In genomic region chr4:155290045-155290444, GRCm38 (mm10) we compare ENCODE assay signal across 17 mouse cellular contexts. TPM values are rescaled to one million over a fixed set of nuclear protein-coding genes. Genes with fewer than 3 reads are reported as not detected.
DNase-seq lines count a peak whose midpoint lies in the region; ATAC-seq and TF ChIP-seq lines count a peak whose summit lies in the region.
"Had no signal": no experiment of that assay in that cellular context is flagged by ENCODE, and none has a peak within 500 bp of the region (broad histone marks: within the 10 kb centered on the region; RNA-seq: fewer than 3 reads in every experiment).

No protein-coding gene starts in this region.

- no peak overlapping the region for H3K4me3 ChIP-seq in kidney, postnatal 0 days (replicated peaks; ENCODE audit: low read depth, low read length)
- H3K4me3 ChIP-seq in left cerebral cortex, adult 2 months: no peak overlapping the region
- no peak overlapping the region for H3K4me3 ChIP-seq in intestine, postnatal 0 days (ENCODE audit: low read depth, low read length)
- H3K4me3 ChIP-seq: embryonic facial prominence, embryonic 12.5 days; forebrain, embryonic 13.5 days; hindbrain, embryonic 15.5 days; neural tube, embryonic 15.5 days had no signal

- DNase-seq in cerebellum, postnatal 4 days (ENCODE audit: low spot score in 2 of 2): no peak
- DNase-seq in brain, adult 2 months (ENCODE audit: low read depth, low spot score): peak; percentile 97
- peak; percentile 75 to 77 for DNase-seq in cerebellum, postnatal 14 days
- DNase-seq in kidney, postnatal 0 days (ENCODE audit: low spot score): no peak
- DNase-seq in left cerebral cortex, adult 2 months (ENCODE audit: extremely low spot score in 1 of 2, low spot score in 2 of 2): no peak
- DNase-seq in urinary bladder, postnatal 14 days (ENCODE audit: low spot score): no peak
- DNase-seq: adrenal gland, postnatal 36 days; heart, adult 11 months; lung, adult 18-20 months; lung, postnatal 36 days had no signal

- TF ChIP-seq CTCF in kidney, postnatal 0 days (IDR thresholded peaks at IDR 0.05; ENCODE audit: low read depth): no peak
- TF ChIP-seq CTCF in left cerebral cortex, adult 2 months (IDR thresholded peaks at IDR 0.05): no peak
- no peak for TF ChIP-seq CTCF in intestine, postnatal 0 days (IDR thresholded peaks at IDR 0.05; ENCODE audit: low read depth)

- H3K4me1 ChIP-seq in kidney, postnatal 0 days (replicated peaks; ENCODE audit: insufficient read depth, low read length): no peaks in the 10 kb centered on the region
- H3K4me1 ChIP-seq in intestine, postnatal 0 days (replicated peaks; ENCODE audit: control insufficient read depth, insufficient read depth, low read length): no peaks in the 10 kb centered on the region
- H3K4me1 ChIP-seq: forebrain, embryonic 13.5 days; hindbrain, embryonic 15.5 days; neural tube, embryonic 15.5 days had no signal

- ATAC-seq in cerebellum, adult (ENCODE audit: insufficient number of reproducible peaks, low FRiP score, low TSS enrichment): peak; percentile 79
- peak; percentile 56; the same call in 1 of the 2 replicates for ATAC-seq in kidney, postnatal 0 days (replicated peaks; ENCODE audit: low FRiP score, low read depth)
- no peak for ATAC-seq in intestine, postnatal 0 days
- ATAC-seq: forebrain, embryonic 13.5 days had no signal

- no peak overlapping the region for H3K9ac ChIP-seq in kidney, postnatal 0 days (ENCODE audit: low read depth, low read length)
- H3K9ac ChIP-seq in intestine, postnatal 0 days (ENCODE audit: low read depth, low read length): no peak overlapping the region
- H3K9ac ChIP-seq: embryonic facial prominence, embryonic 12.5 days; forebrain, embryonic 13.5 days; hindbrain, embryonic 15.5 days; neural tube, embryonic 15.5 days had no signal

- 89% methylated on average over 7 of the region's 7 CpGs for WGBS in kidney, postnatal 0 days
- WGBS in intestine, postnatal 0 days: 94% methylated on average over 7 of the region's 7 CpGs

- H3K4me2 ChIP-seq in kidney, postnatal 0 days (ENCODE audit: low read length): no peak overlapping the region
- no peak overlapping the region for H3K4me2 ChIP-seq in intestine, postnatal 0 days (replicated peaks; ENCODE audit: low read depth)
- H3K4me2 ChIP-seq: embryonic facial prominence, embryonic 12.5 days; forebrain, embryonic 13.5 days; hindbrain, embryonic 15.5 days; midbrain, embryonic 11.5 days; neural tube, embryonic 15.5 days had no signal

- H3K27me3 ChIP-seq in kidney, postnatal 0 days (ENCODE audit: insufficient read depth, low read length): no peaks in the 10 kb centered on the region
- H3K27me3 ChIP-seq in intestine, postnatal 0 days (replicated peaks; ENCODE audit: control insufficient read depth, insufficient read depth, low read length): no peaks in the 10 kb centered on the region
- H3K27me3 ChIP-seq: embryonic facial prominence, embryonic 12.5 days; forebrain, embryonic 13.5 days; hindbrain, embryonic 15.5 days; neural tube, embryonic 15.5 days had no signal

- H3K9me3 ChIP-seq in kidney, postnatal 0 days (replicated peaks; ENCODE audit: low read length): no peaks in the 10 kb centered on the region
- no peaks in the 10 kb centered on the region for H3K9me3 ChIP-seq in intestine, postnatal 0 days (ENCODE audit: control insufficient read depth)
- H3K9me3 ChIP-seq: embryonic facial prominence, embryonic 12.5 days; forebrain, embryonic 13.5 days; hindbrain, embryonic 15.5 days; neural tube, embryonic 15.5 days had no signal

- intact Hi-C loops in left cerebral cortex, adult 2 months (cut with DNase I): no loop called here

- no peak overlapping the region for H3K27ac ChIP-seq in kidney, postnatal 0 days
- H3K27ac ChIP-seq in left cerebral cortex, adult 2 months: no peak overlapping the region
- H3K27ac ChIP-seq in intestine, postnatal 0 days (ENCODE audit: low read depth, low read length): no peak overlapping the region
- H3K27ac ChIP-seq: embryonic facial prominence, embryonic 12.5 days; forebrain, embryonic 13.5 days; hindbrain, embryonic 15.5 days; neural tube, embryonic 15.5 days had no signal

- no peaks in the 10 kb centered on the region for H3K36me3 ChIP-seq in kidney, postnatal 0 days (ENCODE audit: insufficient read depth, low read length)
- H3K36me3 ChIP-seq in intestine, postnatal 0 days (ENCODE audit: control insufficient read depth, insufficient read depth): peaks cover 20% of the 10 kb centered on the region
- H3K36me3 ChIP-seq: embryonic facial prominence, embryonic 12.5 days had no signal

RNA-seq across cellular contexts. Expression of gene Faap20, which starts 40.4 kb away (rescaled TPM):
- polyA plus RNA-seq in kidney, postnatal 0 days (2015; fragmentation: Nextera tagmentation; extraction: Ambion mirVana): 77.2 and 80.0 TPM in 2 replicates
- 10 to 100 TPM; 25.9 to 28.8 TPM for total RNA-seq in left cerebral cortex, adult 2 months (2021)
- 54.6 and 57.8 TPM in 2 replicates for polyA plus RNA-seq in intestine, postnatal 0 days (2015; fragmentation: Nextera tagmentation; extraction: Ambion mirVana)

Comparison
In these comparisons a context has a peak if more than half of its experiments do, and no peak if none do; other contexts are left out.
1. DNase-seq: peak in brain, adult 2 months (single experiment) and cerebellum, postnatal 14 days (2 of 2); none in cerebellum, postnatal 4 days (0 of 2), kidney, postnatal 0 days (single experiment), left cerebral cortex, adult 2 months (0 of 2) and urinary bladder, postnatal 14 days (single experiment).